Mouse (Mus musculus) stomach, embryonic 15.5 days (tissue): ENCODE results near the gene Rps6ka4. TPM values are rescaled to one million over a fixed set of nuclear protein-coding genes. Genes with fewer than 3 reads are reported as not detected.
A peak's percentile ranks its signal among the peaks of the same experiment; 100 is the strongest.

Experiments used
- ATAC-seq: fragments of 200-750 bp; cut with Nextera tagmentation; 2 replicates; pipeline ENCODE4 v1.8.0; 2017; ENCODE audit warnings: low read depth, moderate number of reproducible peaks, moderate TSS enrichment; ENCODE audit not compliant: insufficient read depth, low FRiP score
- H3K27ac ChIP-seq: fragments of 300-500 bp; sonication (generic); 2 replicates; pipeline ENCODE4 v1.5.1; 2015; ENCODE audit warnings: mild to moderate bottlenecking, inconsistent platforms
- H3K27me3 ChIP-seq: fragments of 300-500 bp; sonication (generic); replicated peaks from 2 replicates; pipeline ENCODE4 v1.6.1; 2015; ENCODE audit warnings: inconsistent platforms
- H3K36me3 ChIP-seq: fragments of 300-500 bp; sonication (generic); 2 replicates; pipeline ENCODE4 v1.6.1; 2015; ENCODE audit warnings: inconsistent platforms
- H3K4me1 ChIP-seq: fragments of 300-500 bp; sonication (generic); 2 replicates; pipeline ENCODE4 v1.6.1; 2015; ENCODE audit warnings: inconsistent platforms
- H3K4me2 ChIP-seq: fragments of 300-500 bp; sonication (generic); 2 replicates; pipeline ENCODE4 v1.6.1; 2015; ENCODE audit warnings: mild to moderate bottlenecking, inconsistent platforms
- H3K4me3 ChIP-seq: fragments of 300-500 bp; sonication (generic); replicated peaks from 2 replicates; pipeline ENCODE4 v1.5.1; 2015; ENCODE audit warnings: inconsistent platforms
- H3K9ac ChIP-seq: fragments of 300-500 bp; sonication (generic); 2 replicates; pipeline ENCODE4 v1.6.1; 2015; ENCODE audit warnings: inconsistent platforms
- H3K9me3 ChIP-seq: fragments of 300-500 bp; sonication (generic); 2 replicates; pipeline ENCODE4 v1.6.1; 2016; ENCODE audit warnings: inconsistent platforms
- WGBS: fragments of 180-500 bp; shearing (Covaris S2); methylation state at CpG from one replicate; pipeline ENCODE4 v1.1.7; 2015; 5-methylcytosine and 5-hydroxymethylcytosine counted together
- polyA plus RNA-seq: library from polyadenylated mRNA; unstranded; fragments of >200 nt; fragmentation: Nextera tagmentation; extraction: Ambion mirVana; gene quantifications from 2 replicates; pipeline ENCODE4 v1.2.1, GENCODE M21; 2015

The Rps6ka4 gene
- polyA plus RNA-seq, 1 experiment from 2014 or later: 30.1 TPM

DNA sequence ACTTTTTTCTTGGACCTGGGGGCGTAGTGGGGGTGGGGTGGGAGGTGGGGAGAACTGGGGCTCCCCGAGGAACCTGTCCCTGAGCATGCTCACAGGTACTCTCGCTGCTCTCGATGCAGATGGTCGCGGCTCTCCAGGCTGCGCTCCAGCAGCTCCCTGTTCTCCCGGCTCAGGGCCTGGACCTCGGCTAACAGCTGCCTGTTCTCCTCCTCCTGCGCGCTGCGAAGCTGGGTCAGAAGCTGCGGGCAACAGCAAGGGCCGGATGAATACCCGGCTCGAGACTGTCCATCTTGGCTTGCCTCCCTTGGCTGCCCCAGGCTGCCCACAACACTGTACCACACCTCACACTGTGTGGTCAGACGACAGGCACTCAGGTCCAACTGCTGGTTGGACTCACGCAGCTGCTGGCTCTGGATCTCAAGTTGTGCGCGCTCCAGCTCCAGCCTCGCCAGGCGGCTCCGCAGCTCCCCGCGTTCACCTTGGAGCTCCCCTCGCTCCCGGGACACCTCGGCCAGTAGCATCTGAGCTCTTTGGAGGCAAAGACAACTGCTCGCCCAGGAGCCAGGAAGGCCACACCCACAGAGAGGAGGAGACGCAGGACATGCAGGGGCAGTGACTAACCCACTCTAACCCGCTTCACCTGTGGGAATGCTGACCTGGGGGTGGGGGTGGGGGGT is 7.5 kb upstream of the Rps6ka4 start:
- WGBS: 7% methylated on average over 31 of the region's 31 CpGs
- Histone ChIP-seq H3K4me3 (peak overlapping the region; percentile 14; the same call in 1 of the 2 replicates), H3K36me3 (no peaks in the 10 kb centered on the region), H3K27me3 (peaks cover 39% of the 10 kb centered on the region), H3K4me1 (peaks cover 8% of the 10 kb centered on the region), H3K9ac (no peak overlapping the region), H3K9me3 (no peaks in the 10 kb centered on the region), H3K4me2 (peak overlapping the region; percentile 48), H3K27ac (no peak overlapping the region)
- no peak for ATAC-seq

DNA sequence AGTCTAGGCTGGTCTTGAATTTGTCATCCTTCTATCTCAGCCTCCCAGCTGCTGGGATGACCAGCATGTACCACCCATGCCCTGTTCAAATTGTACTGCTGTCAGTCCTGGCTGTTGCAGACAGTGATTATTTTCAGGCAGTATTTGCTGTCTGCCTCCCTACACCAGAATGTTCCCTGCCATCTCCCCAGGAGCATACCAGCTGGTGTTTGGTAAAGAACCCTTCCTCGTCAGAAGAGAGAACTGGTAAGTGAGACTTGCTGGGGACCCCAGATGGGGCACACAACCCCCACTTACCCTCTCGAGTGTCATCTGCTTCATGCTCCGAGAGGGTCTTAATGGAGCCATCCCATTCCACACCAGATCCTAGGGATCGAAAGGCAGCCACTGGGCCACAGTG is 5.6 kb upstream of the Rps6ka4 start:
- no peak overlapping the region for H3K4me3 ChIP-seq
- no peak overlapping the region for H3K27ac ChIP-seq
- no peaks in the 10 kb centered on the region for H3K36me3 ChIP-seq
- ATAC-seq: no peak
- WGBS: 80% methylated on average over 4 of the region's 4 CpGs
- no peaks in the 10 kb centered on the region for H3K9me3 ChIP-seq
- no peak overlapping the region for H3K4me2 ChIP-seq
- H3K27me3 ChIP-seq: peaks cover 39% of the 10 kb centered on the region
- H3K4me1 ChIP-seq: peaks cover 13% of the 10 kb centered on the region
- no peak overlapping the region for H3K9ac ChIP-seq

DNA sequence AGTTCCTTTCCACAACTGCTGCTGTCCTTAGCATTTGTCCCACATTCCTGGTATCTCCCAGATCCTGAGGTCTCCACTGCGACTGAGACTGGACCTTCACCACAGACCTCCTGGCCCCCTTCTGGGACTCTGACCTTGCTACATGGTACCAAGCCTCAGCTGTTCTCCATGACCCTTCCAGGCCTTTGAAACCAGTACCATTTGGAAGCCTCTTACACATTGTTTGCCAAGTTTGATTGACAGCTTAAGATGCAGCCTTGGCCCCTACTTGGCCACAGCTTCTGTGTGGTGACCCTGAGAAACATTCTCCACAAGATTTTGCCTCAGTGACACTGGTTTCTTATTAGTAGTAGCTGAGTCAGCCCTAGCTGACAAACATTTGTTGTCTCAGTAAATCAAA is 1.9 kb upstream of the Rps6ka4 start:
- 74% methylated on average over 1 of the region's 1 CpGs for WGBS
- Histone ChIP-seq H3K36me3 (peaks cover 7% of the 10 kb centered on the region; the same call in 1 of the 2 replicates), H3K4me2 (no peak overlapping the region), H3K27me3 (peaks cover 15% of the 10 kb centered on the region), H3K27ac (no peak overlapping the region), H3K9ac (no peak overlapping the region), H3K9me3 (no peaks in the 10 kb centered on the region), H3K4me1 (peaks cover 15% of the 10 kb centered on the region), H3K4me3 (no peak overlapping the region)
- no peak for ATAC-seq

DNA sequence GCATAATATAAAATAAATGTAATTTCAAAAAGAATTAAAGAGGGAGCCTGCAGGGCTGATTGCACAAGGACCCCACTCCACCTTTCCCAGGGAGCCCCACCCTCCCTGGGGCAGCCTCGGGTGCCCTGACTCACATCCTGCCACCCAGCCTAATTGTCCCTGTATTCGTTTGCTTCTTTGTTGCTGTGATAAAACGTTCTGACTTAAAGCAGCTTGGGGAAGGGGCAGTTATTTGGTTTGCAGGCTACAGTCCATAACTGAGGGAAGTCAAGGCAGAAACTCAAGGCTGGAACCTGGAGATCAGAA is 809 bp upstream of the Rps6ka4 start:
- Histone ChIP-seq H3K36me3 (peaks cover 17% of the 10 kb centered on the region), H3K9ac (no peak overlapping the region), H3K9me3 (no peaks in the 10 kb centered on the region), H3K27me3 (peaks cover 4% of the 10 kb centered on the region; the same call in 1 of the 2 replicates), H3K4me3 (peak overlapping the region; percentile 83; the same call in 1 of the 2 replicates), H3K27ac (peak overlapping the region; percentile 74), H3K4me2 (peak overlapping the region; percentile 93; the same call in 1 of the 2 replicates), H3K4me1 (peaks cover 15% of the 10 kb centered on the region)
- WGBS: 24% methylated on average over 3 of the region's 3 CpGs
- no peak for ATAC-seq

DNA sequence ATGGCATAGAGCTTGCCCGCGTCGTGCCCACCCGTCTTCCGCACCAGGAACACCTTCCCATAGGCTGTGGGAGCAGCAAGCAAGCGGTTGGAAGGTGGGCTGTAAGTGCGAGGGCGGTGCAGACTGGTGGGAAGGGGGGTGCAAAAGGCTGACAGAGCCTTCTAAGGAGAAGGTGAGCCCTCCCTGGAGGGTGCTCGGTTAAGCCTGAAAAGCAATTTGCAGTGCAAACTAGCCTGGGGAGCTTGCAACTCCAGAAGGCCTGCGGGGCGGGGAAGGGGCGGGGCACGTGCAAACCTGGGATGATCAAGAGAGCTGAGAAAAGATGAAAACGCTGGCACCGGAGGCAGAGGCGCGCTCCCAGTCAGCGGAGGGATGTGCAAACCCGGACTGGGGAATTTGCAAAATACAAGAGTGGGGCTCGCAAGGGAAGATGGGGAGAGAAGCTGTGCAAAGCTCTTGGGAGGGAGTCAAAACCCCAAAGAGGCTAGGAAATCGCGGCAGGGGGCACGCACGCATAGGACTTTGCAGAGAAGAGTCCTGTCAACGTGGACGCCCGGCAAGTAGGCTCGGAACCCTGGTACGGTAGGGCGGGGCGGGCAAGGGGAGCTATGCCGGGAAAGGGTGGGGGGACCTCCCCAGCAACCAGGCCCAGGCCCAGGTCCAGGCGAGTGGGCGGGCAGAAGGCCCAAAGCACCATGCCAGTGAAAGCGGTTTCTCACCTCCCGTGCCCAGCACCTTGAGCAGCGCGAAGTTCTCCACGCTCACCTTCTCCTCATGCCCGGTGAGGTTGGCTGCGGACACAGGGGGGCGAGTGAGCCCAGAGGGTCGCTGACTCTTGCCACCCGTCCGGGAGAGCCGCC is 591 bp downstream of the Rps6ka4 start:
- under 1% methylated on average over 46 of the region's 46 CpGs for WGBS
- Histone ChIP-seq H3K4me1 (peaks cover 15% of the 10 kb centered on the region), H3K9ac (peak overlapping the region; percentile 85), H3K36me3 (peaks cover 19% of the 10 kb centered on the region), H3K27me3 (no peaks in the 10 kb centered on the region), H3K4me3 (peak overlapping the region; percentile 83), H3K9me3 (no peaks in the 10 kb centered on the region), H3K4me2 (peak overlapping the region; percentile 93), H3K27ac (peak overlapping the region; percentile 74)
- ATAC-seq: peak; percentile 32; the same call in 1 of the 2 replicates

DNA sequence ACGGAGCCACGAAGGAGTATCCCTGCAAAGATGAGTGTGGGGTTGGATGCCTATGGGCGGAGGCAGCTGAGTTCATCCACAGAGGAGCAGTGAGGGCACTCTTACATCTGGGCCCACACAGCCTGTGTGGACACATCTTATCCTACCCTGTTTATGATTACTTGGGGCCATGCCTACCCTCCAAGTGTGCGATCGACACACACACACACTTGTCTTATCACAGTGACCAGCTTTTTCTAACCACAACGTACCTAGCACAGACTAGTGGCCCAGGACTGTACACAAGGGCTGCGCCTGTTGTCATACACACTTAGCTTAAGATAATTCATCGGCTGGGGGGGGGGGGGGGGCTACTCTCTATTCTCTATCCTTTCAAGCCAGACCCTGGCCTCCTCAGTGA is 8.1 kb downstream of the Rps6ka4 start:
- peaks cover 34% of the 10 kb centered on the region for H3K27me3 ChIP-seq
- no peak overlapping the region for H3K9ac ChIP-seq
- no peak overlapping the region for H3K4me3 ChIP-seq
- 80% methylated on average over 8 of the region's 8 CpGs for WGBS
- H3K9me3 ChIP-seq: no peaks in the 10 kb centered on the region
- peaks cover 15% of the 10 kb centered on the region for H3K4me1 ChIP-seq
- no peak overlapping the region for H3K27ac ChIP-seq
- H3K4me2 ChIP-seq: no peak overlapping the region
- H3K36me3 ChIP-seq: peaks cover 51% of the 10 kb centered on the region
- ATAC-seq: peak; percentile 57; the same call in 1 of the 2 replicates

DNA sequence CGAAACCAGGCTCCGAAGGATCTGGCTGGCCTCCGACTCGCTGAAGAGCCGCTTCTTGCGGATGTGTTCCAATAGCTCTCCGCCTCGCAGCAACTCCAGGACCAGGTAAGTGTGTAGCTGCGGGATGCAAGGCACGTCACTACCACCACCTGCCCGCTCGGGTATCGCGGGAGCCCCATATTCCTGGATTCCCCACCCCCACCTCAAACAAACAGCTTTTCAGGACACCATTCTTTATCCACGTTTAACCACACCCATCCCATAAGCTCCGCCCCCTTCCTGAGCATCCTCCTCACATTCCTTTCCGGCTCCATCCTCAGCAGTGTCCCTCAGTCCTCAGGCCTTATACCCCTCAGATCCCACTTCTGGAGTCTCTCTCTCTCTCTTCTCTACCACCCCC is 9.1 kb downstream of the Rps6ka4 start:
- Histone ChIP-seq H3K9me3 (no peaks in the 10 kb centered on the region), H3K27me3 (peaks cover 34% of the 10 kb centered on the region), H3K4me3 (no peak overlapping the region), H3K4me2 (no peak overlapping the region), H3K27ac (no peak overlapping the region), H3K9ac (no peak overlapping the region), H3K36me3 (peaks cover 41% of the 10 kb centered on the region), H3K4me1 (peaks cover 15% of the 10 kb centered on the region)
- no peak for ATAC-seq
- 38% methylated on average over 17 of the region's 17 CpGs for WGBS

DNA sequence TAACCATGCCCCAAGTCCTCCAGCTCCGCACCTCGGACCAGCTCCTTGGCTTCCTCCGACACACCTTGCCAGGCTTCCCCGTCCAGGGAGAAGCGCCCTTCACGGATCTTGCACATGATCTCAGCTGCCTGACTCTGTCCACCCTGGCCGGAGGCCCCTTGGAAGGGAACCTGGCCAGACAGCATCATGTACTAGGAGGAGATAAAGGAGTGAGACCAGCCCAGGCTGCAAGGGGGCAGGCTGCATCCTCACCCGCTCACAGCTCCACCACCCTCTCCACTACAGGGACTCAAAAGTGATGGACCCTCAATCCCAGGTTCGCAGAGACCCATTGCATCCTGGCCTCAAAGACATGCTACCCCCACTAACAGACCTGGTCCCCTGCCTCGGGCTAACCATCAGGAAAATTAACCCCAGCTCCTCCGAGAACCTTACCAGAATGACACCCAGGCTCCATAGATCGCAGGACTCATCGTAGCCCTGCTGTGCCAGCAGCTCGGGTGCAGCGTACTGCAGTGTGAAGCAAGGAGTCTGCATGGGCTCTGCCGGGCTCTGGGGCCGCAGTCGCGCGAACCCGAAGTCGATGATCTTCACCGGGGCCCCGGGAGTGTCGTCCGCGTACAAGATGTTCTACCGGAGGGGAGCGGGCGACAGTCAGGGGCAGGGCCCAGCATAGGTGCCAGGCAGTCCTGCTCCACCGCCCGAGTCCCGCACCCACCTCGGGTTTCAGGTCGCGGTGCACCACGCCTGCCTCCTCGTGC is 9.7 kb downstream of the Rps6ka4 start:
- WGBS: 35% methylated on average over 38 of the region's 38 CpGs
- H3K4me2 ChIP-seq: peak overlapping the region; percentile 38; the same call in 1 of the 2 replicates
- no peak overlapping the region for H3K9ac ChIP-seq
- H3K4me3 ChIP-seq: peak overlapping the region; percentile 6; the same call in 1 of the 2 replicates
- peaks cover 41% of the 10 kb centered on the region for H3K36me3 ChIP-seq
- ATAC-seq: no peak
- H3K27me3 ChIP-seq: peaks cover 34% of the 10 kb centered on the region
- H3K9me3 ChIP-seq: no peaks in the 10 kb centered on the region
- H3K4me1 ChIP-seq: peaks cover 15% of the 10 kb centered on the region
- H3K27ac ChIP-seq: no peak overlapping the region

DNA sequence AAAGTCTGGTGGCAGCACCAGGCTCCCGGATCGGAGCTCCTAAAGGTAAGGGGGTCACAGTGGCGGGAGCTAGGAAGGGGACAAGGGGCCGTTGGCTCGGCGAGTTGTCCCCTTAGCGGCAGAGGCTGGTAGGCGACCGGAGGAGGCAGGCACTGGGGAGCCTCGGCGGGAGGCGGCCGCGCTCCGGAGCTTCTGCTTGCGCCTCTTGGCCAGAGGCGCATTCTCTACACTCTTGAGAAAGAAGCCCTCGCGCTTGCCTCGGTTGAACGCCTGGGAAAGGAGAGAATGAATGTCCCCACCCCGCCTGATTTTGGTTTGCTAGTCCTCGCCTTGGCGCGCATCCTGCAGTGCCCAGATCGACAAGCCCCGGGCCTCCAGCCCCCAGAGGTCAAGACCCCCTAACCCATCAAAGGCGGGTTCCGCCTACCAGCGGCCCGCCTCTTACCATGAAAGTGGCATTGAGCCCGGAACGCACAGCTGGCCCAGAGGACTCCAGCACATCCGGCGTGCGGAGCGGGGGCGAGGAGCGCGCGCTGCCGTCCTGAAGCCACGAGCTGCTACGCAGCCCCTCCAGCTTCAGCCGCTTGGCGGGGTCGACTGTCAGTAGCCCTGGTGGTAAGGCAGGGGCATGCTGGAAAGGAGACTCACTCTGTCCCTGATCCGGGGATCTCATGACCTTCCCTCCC is 10.4 kb downstream of the Rps6ka4 start:
- Histone ChIP-seq H3K4me2 (peak overlapping the region; percentile 38), H3K9ac (no peak overlapping the region), H3K27ac (no peak overlapping the region), H3K9me3 (no peaks in the 10 kb centered on the region), H3K27me3 (peaks cover 34% of the 10 kb centered on the region), H3K4me1 (peaks cover 15% of the 10 kb centered on the region), H3K4me3 (peak overlapping the region; percentile 6; the same call in 1 of the 2 replicates), H3K36me3 (peaks cover 41% of the 10 kb centered on the region)
- ATAC-seq: no peak
- WGBS: 23% methylated on average over 47 of the region's 48 CpGs

DNA sequence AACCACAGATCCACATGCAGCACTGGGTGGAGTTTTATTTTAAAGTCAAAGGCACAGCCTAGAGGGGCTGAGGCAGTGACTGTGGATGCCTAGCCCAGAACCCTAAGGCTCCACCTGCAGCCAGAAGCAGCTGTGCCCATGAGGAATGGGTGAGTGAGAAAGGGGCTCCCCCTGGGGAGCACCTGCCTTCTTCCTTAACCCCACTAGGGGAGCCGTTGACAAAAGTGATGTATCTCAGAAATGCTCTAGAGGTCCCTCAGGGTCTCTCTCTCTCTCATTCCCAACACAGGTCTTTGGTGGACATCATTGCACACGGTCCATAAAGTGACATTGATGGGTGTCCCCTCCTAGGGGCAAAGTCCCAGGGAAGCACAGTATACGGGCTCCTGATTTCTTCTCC is 11.4 kb downstream of the Rps6ka4 start:
- Histone ChIP-seq H3K9me3 (no peaks in the 10 kb centered on the region), H3K9ac (no peak overlapping the region), H3K27ac (no peak overlapping the region), H3K4me3 (no peak overlapping the region), H3K4me1 (peaks cover 15% of the 10 kb centered on the region), H3K4me2 (no peak overlapping the region), H3K27me3 (peaks cover 34% of the 10 kb centered on the region), H3K36me3 (peaks cover 33% of the 10 kb centered on the region)
- no peak for ATAC-seq
- WGBS: 39% methylated on average over 3 of the region's 3 CpGs

DNA sequence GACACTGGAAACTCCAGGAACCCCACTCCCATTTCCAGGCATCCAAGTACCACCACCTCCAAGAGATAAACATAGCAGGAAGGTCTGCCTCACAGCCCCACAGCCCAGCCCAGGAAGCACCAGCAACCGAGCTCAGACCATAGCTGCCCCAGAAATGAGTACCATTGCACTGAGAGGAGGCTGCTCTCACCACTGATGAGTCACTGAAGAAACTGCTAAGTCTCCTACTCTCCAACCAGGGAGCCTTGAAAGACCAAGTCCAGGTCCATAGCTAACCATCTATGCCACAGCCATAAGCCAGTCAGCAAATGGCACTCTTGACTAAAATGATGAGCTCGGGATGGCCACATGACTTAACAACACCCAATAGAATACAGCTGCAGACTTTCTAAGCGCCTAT is 13.8 kb downstream of the Rps6ka4 start:
- H3K4me3 ChIP-seq: no peak overlapping the region
- no peak for ATAC-seq
- H3K9me3 ChIP-seq: no peaks in the 10 kb centered on the region
- H3K9ac ChIP-seq: no peak overlapping the region
- no peak overlapping the region for H3K27ac ChIP-seq
- no peak overlapping the region for H3K4me2 ChIP-seq
- H3K36me3 ChIP-seq: peaks cover 15% of the 10 kb centered on the region
- WGBS: 77% methylated on average over 3 of the region's 3 CpGs
- H3K4me1 ChIP-seq: peaks cover 15% of the 10 kb centered on the region
- H3K27me3 ChIP-seq: peaks cover 27% of the 10 kb centered on the region
